Mouse (Mus musculus): ENCODE measurements around the gene Decr2.

- TF ChIP-seq GATA1 (IDR thresholded peaks at IDR 0.05; ENCODE audit: borderline replicate concordance, low read length) (no peak), FLI1 (IDR thresholded peaks at IDR 0.05; ENCODE audit: low read length) (no peak)
Measured at GRCm38 (mm10) chr17:26094531-26095110, 4.5 kb upstream of the Decr2 start.

Data from megakaryocyte, embryonic 14.5 days (primary cell).